Mouse (Mus musculus): ENCODE measurements at regions not wholly inside any gene's neighbourhood (a gene's known extent, or its start where the extent isn't known, plus 50 kb on each side); places are given as distances from the start of the nearest gene placed in this dataset.

DNA sequence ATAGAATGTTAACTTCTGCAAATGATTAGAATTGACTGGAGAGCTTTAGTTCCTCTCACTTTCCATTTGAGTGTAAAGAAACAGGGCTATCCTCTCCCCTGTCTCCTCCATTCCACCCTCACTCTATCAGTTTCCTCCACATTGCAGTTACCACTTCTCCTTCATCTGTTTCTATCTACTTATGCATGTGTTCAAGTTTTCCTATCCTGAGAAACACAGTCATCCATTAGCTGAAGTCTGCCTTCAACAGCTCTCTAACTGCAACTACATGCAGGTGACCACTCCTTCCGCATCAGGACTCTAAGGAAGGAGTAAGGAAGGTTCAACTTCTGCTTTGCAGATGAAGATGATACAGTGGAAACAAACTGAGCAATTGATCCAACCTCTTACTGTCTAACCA is 291.4 kb downstream of the Mycn start:
- no peak for ATAC-seq (ENCODE audit: low FRiP score)
- 97% methylated on average over 1 of the region's 1 CpGs for WGBS

DNA sequence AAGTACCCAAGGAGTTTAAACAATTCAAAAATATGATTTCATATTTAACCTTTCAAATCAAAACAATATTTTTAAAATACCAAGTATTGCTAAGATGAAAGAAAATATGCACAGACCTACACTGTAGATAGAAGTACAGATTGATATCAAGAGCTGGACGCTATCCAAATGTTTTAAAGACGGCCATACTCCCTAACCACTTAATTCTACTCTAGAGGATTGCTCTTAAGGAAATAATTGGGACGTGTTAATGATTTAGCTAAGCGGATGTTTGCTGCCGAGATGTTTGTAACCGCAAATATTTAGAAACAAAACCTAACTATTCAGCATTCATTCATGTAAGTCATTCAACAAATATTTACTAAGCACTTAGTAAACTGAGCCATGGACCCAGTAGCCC is 294.2 kb downstream of the Mycn start:
- H3K27me3 ChIP-seq (replicated peaks): no peaks in the 10 kb centered on the region
- no peaks in the 10 kb centered on the region for H3K9me3 ChIP-seq (replicated peaks)
- WGBS: 64% methylated on average over 6 of the region's 6 CpGs
- H3K4me1 ChIP-seq: no peaks in the 10 kb centered on the region
- no peak overlapping the region for H3K9ac ChIP-seq (replicated peaks)
- H3K4me3 ChIP-seq (replicated peaks): no peak overlapping the region
- ATAC-seq (ENCODE audit: low FRiP score): no peak
- no peak overlapping the region for H3K27ac ChIP-seq (replicated peaks)
- H3K36me3 ChIP-seq: no peaks in the 10 kb centered on the region
- no peak overlapping the region for H3K4me2 ChIP-seq

More for the DNA sequence above, 291.4 kb downstream of the Mycn start:
- Histone ChIP-seq H3K4me2 (no peak overlapping the region), H3K9me3 (replicated peaks) (no peaks in the 10 kb centered on the region), H3K9ac (replicated peaks) (no peak overlapping the region), H3K36me3 (no peaks in the 10 kb centered on the region), H3K4me3 (replicated peaks) (no peak overlapping the region), H3K27ac (replicated peaks) (no peak overlapping the region), H3K27me3 (replicated peaks) (no peaks in the 10 kb centered on the region), H3K4me1 (no peaks in the 10 kb centered on the region)

DNA sequence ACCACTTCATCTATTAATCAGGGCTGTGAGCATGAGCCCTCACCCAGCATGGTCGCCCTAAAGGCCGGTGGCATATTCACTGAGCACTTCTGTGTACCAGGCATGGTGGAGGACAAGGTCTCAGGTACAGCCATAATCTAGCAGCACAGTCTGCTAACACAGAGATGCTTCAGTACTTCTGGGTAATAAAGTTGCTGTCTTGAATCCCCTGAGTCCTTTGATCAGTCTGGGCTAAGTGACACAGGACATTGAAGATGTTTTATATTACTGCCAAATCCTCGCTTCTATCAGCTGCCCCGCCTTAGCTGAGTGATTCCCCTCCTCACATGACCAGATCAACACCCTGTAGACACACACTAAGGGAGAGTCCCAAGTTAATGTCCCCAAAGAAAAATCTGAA is 296.5 kb downstream of the Mycn start:
- Histone ChIP-seq H3K36me3 (no peaks in the 10 kb centered on the region), H3K4me3 (replicated peaks) (no peak overlapping the region), H3K4me2 (no peak overlapping the region), H3K27me3 (replicated peaks) (no peaks in the 10 kb centered on the region), H3K27ac (replicated peaks) (no peak overlapping the region), H3K9me3 (replicated peaks) (no peaks in the 10 kb centered on the region), H3K4me1 (no peaks in the 10 kb centered on the region), H3K9ac (replicated peaks) (no peak overlapping the region)
- WGBS: 83% methylated on average over 4 of the region's 4 CpGs
- no peak for ATAC-seq (ENCODE audit: low FRiP score)

DNA sequence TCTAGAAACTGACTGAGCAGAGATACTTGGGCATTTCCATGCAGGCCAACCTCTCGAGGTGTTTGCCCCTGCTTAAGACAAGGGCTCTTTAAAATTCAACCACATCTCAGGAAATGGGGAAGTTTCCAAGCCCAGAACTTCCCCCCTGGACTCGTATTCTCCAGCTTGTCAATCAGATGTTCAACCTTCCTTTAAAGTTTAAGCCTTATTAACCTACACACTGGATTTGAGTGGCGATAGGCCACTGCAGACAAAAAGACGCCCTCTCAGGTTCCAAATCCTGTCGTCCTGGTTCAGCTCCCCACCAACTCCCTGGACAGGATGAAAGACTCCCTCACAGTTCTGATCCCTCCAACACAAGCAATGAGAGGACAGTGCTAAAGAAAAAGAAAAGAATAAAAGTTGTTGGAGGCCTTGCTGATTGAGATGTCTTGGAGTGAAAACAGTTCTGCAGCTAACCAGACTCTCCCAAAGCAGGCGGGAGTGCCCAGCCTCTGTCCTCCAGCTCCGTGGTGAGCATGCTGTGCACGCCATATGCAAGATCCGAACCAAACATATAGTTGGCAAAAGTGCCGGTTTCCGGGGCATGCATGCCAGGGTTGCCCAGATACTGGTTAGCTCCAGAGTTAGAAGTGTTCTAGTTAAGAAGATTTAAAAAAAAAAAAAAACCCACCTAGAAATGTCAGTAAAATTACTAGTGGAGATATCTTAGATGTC is 298.3 kb downstream of the Mycn start:
- Histone ChIP-seq H3K9me3 (replicated peaks) (no peaks in the 10 kb centered on the region), H3K27me3 (replicated peaks) (no peaks in the 10 kb centered on the region), H3K4me3 (replicated peaks) (no peak overlapping the region), H3K27ac (replicated peaks) (no peak overlapping the region), H3K9ac (replicated peaks) (no peak overlapping the region), H3K4me2 (no peak overlapping the region), H3K4me1 (no peaks in the 10 kb centered on the region), H3K36me3 (no peaks in the 10 kb centered on the region)
- 76% methylated on average over 11 of the region's 11 CpGs for WGBS
- no peak for ATAC-seq (ENCODE audit: low FRiP score)

DNA sequence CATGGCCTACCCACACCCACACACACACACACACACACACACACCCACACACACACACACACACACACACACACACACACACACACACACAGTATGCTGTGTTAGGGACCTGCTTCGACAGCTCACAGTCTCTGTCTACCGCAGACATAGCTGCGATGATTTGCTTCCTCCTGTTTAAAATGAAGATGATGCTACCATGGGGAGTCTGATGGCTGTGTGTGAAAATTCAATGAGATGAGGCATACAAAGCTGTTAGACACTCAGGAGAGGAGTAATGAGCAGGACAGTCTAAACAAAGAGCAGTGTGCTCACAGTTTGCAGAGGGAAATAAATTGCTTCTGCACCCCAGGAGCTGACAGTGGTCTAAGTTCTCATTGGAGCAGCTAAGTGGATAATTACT is 306.4 kb downstream of the Mycn start:
- no peak overlapping the region for H3K27ac ChIP-seq (replicated peaks)
- no peak overlapping the region for H3K9ac ChIP-seq (replicated peaks)
- ATAC-seq (ENCODE audit: low FRiP score): peak; percentile 55
- no peak overlapping the region for H3K4me3 ChIP-seq (replicated peaks)
- H3K9me3 ChIP-seq (replicated peaks): no peaks in the 10 kb centered on the region
- no peak overlapping the region for H3K4me2 ChIP-seq
- H3K27me3 ChIP-seq (replicated peaks): no peaks in the 10 kb centered on the region
- WGBS: 46% methylated on average over 3 of the region's 3 CpGs
- H3K4me1 ChIP-seq: no peaks in the 10 kb centered on the region; the same call in 1 of the 2 replicates
- H3K36me3 ChIP-seq: no peaks in the 10 kb centered on the region

DNA sequence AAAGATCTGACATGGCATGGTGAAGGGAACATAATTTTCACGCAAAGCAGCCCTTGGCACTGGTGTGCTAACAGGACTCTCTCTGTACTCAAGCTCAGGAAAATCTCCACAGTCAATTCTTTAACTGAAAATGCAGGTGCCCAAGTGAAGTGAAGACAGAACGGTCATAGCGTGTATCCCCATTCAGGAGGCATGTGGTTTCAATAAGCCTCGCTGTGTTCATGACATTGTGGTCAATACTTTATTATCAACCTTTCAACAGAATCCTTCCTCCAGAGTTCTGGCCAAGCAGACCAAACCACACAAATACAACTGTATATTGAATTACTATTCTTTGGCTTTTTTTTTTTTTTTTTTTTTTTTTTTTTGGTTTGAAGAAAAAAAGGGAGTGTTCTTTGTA is 314.1 kb downstream of the Mycn start:
- Histone ChIP-seq H3K27me3 (replicated peaks) (no peaks in the 10 kb centered on the region), H3K9me3 (replicated peaks) (no peaks in the 10 kb centered on the region), H3K4me2 (no peak overlapping the region), H3K27ac (replicated peaks) (no peak overlapping the region), H3K4me1 (0 out of 2 replicates have a peak, but pooled peaks cover 4% of the 10 kb centered on the region), H3K36me3 (no peaks in the 10 kb centered on the region), H3K9ac (replicated peaks) (no peak overlapping the region), H3K4me3 (replicated peaks) (no peak overlapping the region)
- WGBS: 95% methylated on average over 4 of the region's 4 CpGs
- no peak for ATAC-seq (ENCODE audit: low FRiP score)

DNA sequence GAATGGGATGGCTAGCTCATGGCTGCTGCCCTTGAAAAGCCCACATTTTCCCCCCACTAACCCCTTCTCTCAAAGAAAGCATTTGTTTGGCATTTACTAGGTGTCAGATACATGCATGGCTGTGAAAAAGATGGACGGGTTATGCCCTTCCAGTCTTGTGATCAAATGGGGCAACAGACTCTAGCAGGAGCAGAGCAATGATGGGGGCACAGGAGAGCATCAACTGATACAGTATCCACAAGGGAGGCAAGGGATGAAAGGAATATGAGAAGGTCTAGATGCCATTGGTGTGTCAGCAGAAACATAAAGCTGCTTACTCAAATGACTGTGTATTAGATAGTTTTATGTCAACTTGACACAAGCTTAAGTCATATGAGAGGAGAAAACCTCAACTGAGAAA is 315.9 kb downstream of the Mycn start:
- no peak for ATAC-seq (ENCODE audit: low FRiP score)
- H3K27ac ChIP-seq (replicated peaks): no peak overlapping the region

DNA sequence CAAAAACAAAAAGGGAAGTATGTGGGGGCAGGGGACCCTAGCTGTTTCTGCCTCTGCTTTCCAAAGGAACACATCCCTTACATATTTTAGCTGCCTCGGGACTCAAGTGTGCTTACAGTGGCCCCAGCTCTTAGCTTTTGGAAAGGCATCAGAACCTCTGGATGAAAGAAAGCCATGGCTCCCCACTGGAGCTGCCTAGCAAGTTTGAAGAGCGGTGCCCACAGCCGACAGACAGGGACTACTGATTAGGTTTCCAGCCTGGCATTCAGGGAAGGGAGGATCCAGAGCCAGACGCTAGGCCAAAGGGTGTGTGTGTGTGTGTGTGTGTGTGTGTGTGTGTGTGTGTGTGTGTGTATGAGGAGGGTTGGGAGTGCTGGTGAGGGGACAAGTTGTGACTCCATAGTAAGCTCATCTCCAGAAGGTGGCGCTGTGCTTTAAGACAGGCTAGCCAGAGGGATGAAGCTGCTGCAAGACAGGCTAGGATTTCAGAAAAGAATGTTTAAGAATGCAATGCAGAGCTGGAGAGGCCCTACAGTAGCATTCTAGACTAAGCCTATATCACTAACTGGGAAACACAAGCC is 318.9 kb downstream of the Mycn start:
- Histone ChIP-seq H3K4me2 (no peak overlapping the region), H3K36me3 (no peaks in the 10 kb centered on the region), H3K9me3 (replicated peaks) (no peaks in the 10 kb centered on the region), H3K9ac (replicated peaks) (no peak overlapping the region), H3K4me3 (replicated peaks) (no peak overlapping the region), H3K27me3 (replicated peaks) (no peaks in the 10 kb centered on the region), H3K27ac (replicated peaks) (no peak overlapping the region), H3K4me1 (0 out of 2 replicates have a peak, but pooled peaks cover 4% of the 10 kb centered on the region)
- ATAC-seq (ENCODE audit: low FRiP score): peak; percentile 83
- WGBS: 17% methylated on average over 5 of the region's 5 CpGs

More for the DNA sequence above, 315.9 kb downstream of the Mycn start:
- Histone ChIP-seq H3K9me3 (replicated peaks) (no peaks in the 10 kb centered on the region), H3K4me1 (0 out of 2 replicates have a peak, but pooled peaks cover 4% of the 10 kb centered on the region), H3K36me3 (no peaks in the 10 kb centered on the region), H3K4me3 (replicated peaks) (no peak overlapping the region), H3K4me2 (no peak overlapping the region), H3K27me3 (replicated peaks) (no peaks in the 10 kb centered on the region), H3K9ac (replicated peaks) (no peak overlapping the region)
- 88% methylated on average over 1 of the region's 1 CpGs for WGBS

DNA sequence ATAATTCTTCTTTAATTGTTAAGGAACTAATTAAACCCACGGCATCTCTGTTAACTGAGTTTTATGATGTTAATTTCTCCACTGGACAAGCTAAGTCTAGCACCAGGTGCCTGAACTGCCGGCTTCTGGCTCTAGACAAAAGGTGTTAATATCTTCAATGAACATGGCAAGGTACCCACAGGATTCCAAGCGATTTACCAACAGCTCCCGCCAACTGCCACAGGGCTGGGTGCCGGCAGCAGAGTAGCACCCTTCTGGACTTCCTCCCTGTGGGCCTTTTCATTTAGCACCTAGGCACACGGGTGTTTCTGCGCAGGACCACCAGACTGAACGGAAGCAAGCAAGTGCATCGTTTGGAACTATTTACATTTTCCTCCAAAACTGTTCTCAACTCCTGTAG is 320.2 kb downstream of the Mycn start:
- no peak for ATAC-seq (ENCODE audit: low FRiP score)

DNA sequence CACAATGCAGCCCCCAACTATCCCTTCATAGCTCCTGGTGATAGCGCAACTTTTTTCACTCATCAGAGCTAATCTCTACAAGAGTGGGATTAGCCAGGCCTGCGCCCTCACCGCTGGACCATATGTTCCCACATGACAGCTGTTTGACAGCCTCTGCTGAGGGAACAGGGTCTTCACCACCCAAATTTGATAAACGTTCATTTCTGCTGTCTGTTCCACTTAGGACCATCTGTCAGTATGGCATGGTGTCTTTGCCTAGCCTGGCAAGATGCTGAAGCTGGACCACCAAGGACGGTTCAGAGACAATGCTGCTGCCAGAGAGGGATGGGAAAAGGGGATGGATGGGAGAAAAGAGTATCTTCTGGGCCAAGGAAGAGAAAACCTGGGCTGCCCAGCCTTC is 321.4 kb downstream of the Mycn start:
- no peaks in the 10 kb centered on the region for H3K27me3 ChIP-seq (replicated peaks)
- H3K36me3 ChIP-seq: no peaks in the 10 kb centered on the region
- no peaks in the 10 kb centered on the region for H3K9me3 ChIP-seq (replicated peaks)
- no peak overlapping the region for H3K9ac ChIP-seq (replicated peaks)
- no peak overlapping the region for H3K27ac ChIP-seq (replicated peaks)
- H3K4me3 ChIP-seq (replicated peaks): no peak overlapping the region
- 77% methylated on average over 5 of the region's 5 CpGs for WGBS
- ATAC-seq (ENCODE audit: low FRiP score): no peak
- H3K4me2 ChIP-seq: no peak overlapping the region
- H3K4me1 ChIP-seq: 0 out of 2 replicates have a peak, but pooled peaks cover 4% of the 10 kb centered on the region

More for the DNA sequence above, 320.2 kb downstream of the Mycn start:
- Histone ChIP-seq H3K4me3 (replicated peaks) (no peak overlapping the region), H3K4me1 (0 out of 2 replicates have a peak, but pooled peaks cover 4% of the 10 kb centered on the region), H3K36me3 (no peaks in the 10 kb centered on the region), H3K9ac (replicated peaks) (no peak overlapping the region), H3K4me2 (no peak overlapping the region), H3K9me3 (replicated peaks) (no peaks in the 10 kb centered on the region), H3K27ac (replicated peaks) (no peak overlapping the region), H3K27me3 (replicated peaks) (no peaks in the 10 kb centered on the region)
- 72% methylated on average over 9 of the region's 9 CpGs for WGBS

DNA sequence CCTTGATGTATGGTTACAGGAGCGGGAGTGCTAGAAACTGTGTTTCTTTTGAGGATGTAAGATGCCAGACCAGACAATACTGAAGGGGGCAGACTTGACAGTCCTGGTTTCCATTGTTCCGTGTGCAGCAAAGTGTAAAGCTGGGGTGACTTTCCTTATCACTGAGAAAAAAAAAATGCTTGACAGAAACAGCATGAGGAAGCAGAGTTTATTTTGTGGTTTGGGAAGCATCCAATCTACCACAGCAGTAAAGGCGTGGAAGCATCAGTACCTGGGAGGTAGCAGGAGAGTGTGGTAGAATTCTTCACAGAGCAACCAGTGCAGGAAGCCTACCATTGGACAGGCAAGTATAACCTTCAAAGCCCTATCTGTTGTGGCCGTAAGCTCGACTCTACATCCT is 322.3 kb downstream of the Mycn start:
- ATAC-seq (ENCODE audit: low FRiP score): no peak
- no peak overlapping the region for H3K4me3 ChIP-seq (replicated peaks)

DNA sequence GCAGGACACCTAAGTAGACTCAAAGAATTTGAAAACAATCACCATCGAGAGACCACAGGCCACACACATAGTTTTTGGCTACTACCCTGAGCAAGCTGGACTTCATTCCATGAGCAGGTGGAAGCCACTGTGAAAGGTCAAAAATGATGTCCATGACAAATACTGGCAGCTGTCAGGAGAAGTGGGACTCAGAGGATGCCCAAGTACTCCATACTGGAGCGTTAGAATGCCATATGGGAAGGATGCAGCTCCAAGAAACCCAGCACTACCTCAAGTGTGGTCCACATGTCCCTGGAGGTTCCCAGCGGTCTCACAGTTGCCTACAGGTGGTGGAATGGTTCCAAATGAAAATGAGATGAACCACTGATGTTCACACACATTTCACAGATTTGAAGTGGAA is 329.2 kb downstream of the Mycn start:
- no peak overlapping the region for H3K4me2 ChIP-seq
- ATAC-seq (ENCODE audit: low FRiP score): no peak
- WGBS: 92% methylated on average over 3 of the region's 3 CpGs

More for the DNA sequence above, 322.3 kb downstream of the Mycn start:
- Histone ChIP-seq H3K4me1 (0 out of 2 replicates have a peak, but pooled peaks cover 4% of the 10 kb centered on the region), H3K27me3 (replicated peaks) (no peaks in the 10 kb centered on the region), H3K36me3 (no peaks in the 10 kb centered on the region), H3K9ac (replicated peaks) (no peak overlapping the region), H3K27ac (replicated peaks) (no peak overlapping the region), H3K4me2 (no peak overlapping the region), H3K9me3 (replicated peaks) (no peaks in the 10 kb centered on the region)
- WGBS: 82% methylated on average over 5 of the region's 5 CpGs

More for the DNA sequence above, 329.2 kb downstream of the Mycn start:
- H3K4me3 ChIP-seq (replicated peaks): no peak overlapping the region
- H3K36me3 ChIP-seq: no peaks in the 10 kb centered on the region
- H3K9ac ChIP-seq (replicated peaks): no peak overlapping the region
- H3K27me3 ChIP-seq (replicated peaks): no peaks in the 10 kb centered on the region
- no peak overlapping the region for H3K27ac ChIP-seq (replicated peaks)
- no peaks in the 10 kb centered on the region for H3K9me3 ChIP-seq (replicated peaks)
- H3K4me1 ChIP-seq: no peaks in the 10 kb centered on the region
